Mouse (Mus musculus) bone marrow macrophage, adult 2 months (primary cell): Measurements from ENCODE around the gene Ptpn18.

ENCODE experiments used
- CTCF ChIP-seq: IDR thresholded peaks from 2 replicates; pipeline ENCODE4 v1.5.1; 2012; ENCODE audit warnings: low read depth, mild to moderate bottlenecking, low read length, moderate library complexity
- POLR2A ChIP-seq: IDR thresholded peaks from 2 replicates; pipeline ENCODE4 v1.6.1; 2012; ENCODE audit warnings: mild to moderate bottlenecking, low read depth, low read length, borderline replicate concordance

GRCm38 (mm10) chr1:34434660-34435160 lies 24.9 kb upstream of the Ptpn18 start:
- TF ChIP-seq POLR2A: no peak
- no peak for TF ChIP-seq CTCF
